Mouse (Mus musculus) gastrocnemius, postnatal 36 days (tissue): ENCODE measurements at regions not wholly inside any gene's neighbourhood (a gene's known extent, or its start where the extent isn't known, plus 50 kb on each side); places are given as distances from the start of the nearest gene placed in this dataset.

ENCODE experiments used
- DNase-seq, 2 experiments: peaks; one replicate each; pipeline ENCODE4 v3.0.0; 2022
- intact Hi-C: fragments of 180-260 bp; cut with DNase I; formaldehyde crosslinking; loops from one replicate; pipeline ENCODE4 v1.15.1; 2025

GRCm38 (mm10) chr3:70566140-70566857 is 558.9 kb downstream of the Otol1 start:
- no peak for DNase-seq
- intact Hi-C loops, result no loop called here

- no peak for DNase-seq
- intact Hi-C loops, result no loop called here
Measured at GRCm38 (mm10) chr3:70594785-70595184, 587.4 kb downstream of the Otol1 start.
